Mouse (Mus musculus) intestine, postnatal 0 days (tissue): Measurements from ENCODE around the gene Ankrd13d. TPM values are rescaled to one million over a fixed set of nuclear protein-coding genes. Genes with fewer than 3 reads are reported as not detected.

ENCODE experiments used
- ATAC-seq: fragments of 200-750 bp; cut with Nextera tagmentation; 2 replicates; pipeline ENCODE4 v1.8.0; 2017; ENCODE audit warnings: mild to moderate bottlenecking, moderate TSS enrichment, moderate library complexity
- H3K27ac ChIP-seq: fragments of 300-500 bp; sonication (generic); 2 replicates; pipeline ENCODE4 v1.5.1; 2014; ENCODE audit warnings: mild to moderate bottlenecking, low read depth, low read length, moderate library complexity
- H3K27me3 ChIP-seq: fragments of 300-500 bp; sonication (generic); replicated peaks from 2 replicates; pipeline ENCODE4 v1.6.1; 2014; ENCODE audit warnings: low read length, mixed read lengths; ENCODE audit not compliant: control insufficient read depth, insufficient read depth
- H3K36me3 ChIP-seq: fragments of 300-500 bp; sonication (generic); 2 replicates; pipeline ENCODE4 v1.6.1; 2014; ENCODE audit warnings: mild to moderate bottlenecking, moderate library complexity; ENCODE audit not compliant: control insufficient read depth, insufficient read depth
- H3K4me1 ChIP-seq: fragments of 300-500 bp; sonication (generic); replicated peaks from 2 replicates; pipeline ENCODE4 v1.6.1; 2014; ENCODE audit warnings: antibody characterized with exemption, low read length, mixed read lengths; ENCODE audit not compliant: control insufficient read depth, insufficient read depth
- H3K4me2 ChIP-seq: fragments of 300-500 bp; sonication (generic); replicated peaks from 2 replicates; pipeline ENCODE4 v1.6.1; 2014; ENCODE audit warnings: low read depth, mild to moderate bottlenecking, moderate library complexity
- H3K4me3 ChIP-seq: fragments of 300-500 bp; sonication (generic); 2 replicates; pipeline ENCODE4 v1.5.1; 2014; ENCODE audit warnings: low read depth, low read length
- H3K9ac ChIP-seq: fragments of 300-500 bp; sonication (generic); 2 replicates; pipeline ENCODE4 v1.6.1; 2014; ENCODE audit warnings: mild to moderate bottlenecking, low read depth, low read length
- H3K9me3 ChIP-seq: fragments of 300-500 bp; sonication (generic); 2 replicates; pipeline ENCODE4 v1.6.1; 2016; ENCODE audit warnings: mixed run types; ENCODE audit not compliant: control insufficient read depth
- CTCF ChIP-seq: sonication (generic); IDR thresholded peaks from 2 replicates; pipeline ENCODE4 v1.5.1; 2016; ENCODE audit warnings: low read depth, mild to moderate bottlenecking, control low read depth, antibody characterized with exemption, moderate library complexity
- WGBS: fragments of 180-500 bp; shearing (Covaris S2); extraction: QIAGEN DNeasy Blood & Tissue Kit; methylation state at CpG from one replicate; pipeline ENCODE4 v1.1.7; 2014; 5-methylcytosine and 5-hydroxymethylcytosine counted together
- polyA plus RNA-seq: library from polyadenylated mRNA; unstranded; fragments of >200 nt; fragmentation: Nextera tagmentation; extraction: Ambion mirVana; gene quantifications from 2 replicates; pipeline ENCODE4 v1.2.1, GENCODE M21; 2015

The Ankrd13d gene
- polyA plus RNA-seq, 1 experiment from 2014 or later, result 2.0 TPM

DNA sequence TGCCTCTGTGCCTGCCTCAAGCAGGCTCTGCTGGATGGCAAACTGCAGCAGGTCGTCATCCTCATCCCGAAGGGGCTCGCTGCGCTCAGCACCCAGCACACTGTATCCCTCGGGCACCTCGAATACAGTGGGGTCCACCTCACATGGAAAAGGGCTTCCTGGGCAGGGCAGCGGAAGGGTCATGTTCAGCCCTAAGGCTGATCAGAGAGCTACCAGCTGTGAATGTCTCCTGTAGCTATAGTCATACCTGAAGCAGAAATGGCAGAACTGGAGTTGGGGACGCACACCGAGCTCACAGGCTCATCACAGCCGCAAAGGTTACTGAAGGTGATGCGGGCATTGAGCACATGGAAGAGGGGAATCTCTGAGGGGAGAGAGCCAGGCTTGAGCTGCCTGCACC is 12.0 kb downstream of the Ankrd13d start:
- no peak for TF ChIP-seq CTCF
- 96% methylated on average over 11 of the region's 11 CpGs for WGBS
- Histone ChIP-seq H3K27me3 (no peaks in the 10 kb centered on the region), H3K4me2 (no peak overlapping the region; the same call in 1 of the 2 replicates), H3K9ac (no peak overlapping the region), H3K27ac (no peak overlapping the region), H3K9me3 (no peaks in the 10 kb centered on the region), H3K4me3 (no peak overlapping the region), H3K4me1 (no peaks in the 10 kb centered on the region), H3K36me3 (peaks cover 6% of the 10 kb centered on the region; the same call in 1 of the 2 replicates)
- ATAC-seq, result no peak

DNA sequence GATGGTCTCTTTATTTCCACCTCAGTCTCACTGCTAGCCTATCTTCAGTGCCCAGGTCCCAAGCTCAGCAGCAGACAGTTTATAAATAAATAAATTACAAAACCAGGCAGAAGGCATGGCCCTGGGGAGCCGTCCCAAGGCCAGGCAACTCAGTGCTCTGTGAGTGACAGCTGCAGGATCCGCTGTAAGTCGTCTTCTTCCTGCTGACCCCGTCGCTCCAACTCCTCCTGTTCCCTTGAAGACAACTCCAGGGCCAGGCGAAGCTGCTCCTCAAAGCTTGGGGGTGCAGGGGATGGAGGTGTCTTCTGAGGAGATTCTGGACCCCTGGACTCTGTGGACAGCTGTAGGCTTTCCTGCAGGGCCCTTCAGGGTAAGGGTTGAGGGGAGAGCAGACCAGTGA is 12.8 kb downstream of the Ankrd13d start:
- H3K9me3 ChIP-seq, result no peaks in the 10 kb centered on the region
- no peak for TF ChIP-seq CTCF
- no peak overlapping the region for H3K27ac ChIP-seq
- peaks cover 13% of the 10 kb centered on the region; the same call in 1 of the 2 replicates for H3K36me3 ChIP-seq
- no peak overlapping the region for H3K9ac ChIP-seq
- no peaks in the 10 kb centered on the region for H3K4me1 ChIP-seq
- no peak for ATAC-seq
- H3K4me2 ChIP-seq, result no peak overlapping the region
- H3K4me3 ChIP-seq, result no peak overlapping the region
- 73% methylated on average over 6 of the region's 6 CpGs for WGBS
- H3K27me3 ChIP-seq, result no peaks in the 10 kb centered on the region

DNA sequence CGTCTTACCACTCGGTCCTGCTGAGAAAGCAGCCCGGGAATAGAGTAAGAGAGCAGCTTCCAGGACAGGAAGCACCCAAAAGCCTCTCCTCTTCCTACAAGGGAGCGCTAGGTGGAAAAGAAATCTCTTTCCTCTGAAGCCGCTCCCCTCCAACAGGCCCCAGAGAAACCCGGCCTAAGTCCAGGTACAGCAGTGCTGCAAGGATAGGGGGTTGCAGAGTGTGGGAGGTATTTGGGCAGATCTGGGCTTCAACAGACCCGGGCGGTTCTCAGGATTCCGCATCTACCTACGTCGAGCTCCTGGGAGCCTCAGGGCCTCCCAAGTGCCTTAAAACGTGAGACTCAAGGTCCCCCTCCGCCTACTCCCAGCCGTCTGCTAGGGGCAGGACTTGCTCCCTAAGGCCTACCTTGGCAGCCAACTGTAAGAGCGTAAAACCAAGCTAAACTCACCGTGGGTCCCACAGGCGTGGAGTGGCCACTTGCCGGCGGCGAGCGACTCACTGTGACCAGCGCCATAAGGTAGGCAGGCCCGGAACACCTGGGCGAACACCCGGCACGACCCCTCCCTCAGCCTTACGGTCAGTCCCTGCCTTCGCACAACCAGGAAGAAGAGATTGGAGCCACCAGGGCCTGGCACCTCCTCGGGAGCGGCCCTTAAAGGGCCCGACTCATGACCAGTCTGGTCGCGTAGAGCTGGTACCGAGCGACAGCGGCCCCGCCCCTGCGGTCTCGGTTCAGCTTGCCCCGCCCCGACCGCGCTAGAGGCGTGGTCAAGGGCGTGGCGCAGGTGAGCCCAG is 14.2 kb downstream of the Ankrd13d start, which contains the start of gene Ssh3:
TSS of gene Ssh3 (minus strand) at position 615 of the 796 bp plus-strand sequence.
- H3K4me1 ChIP-seq, result no peaks in the 10 kb centered on the region
- no peaks in the 10 kb centered on the region for H3K27me3 ChIP-seq
- H3K27ac ChIP-seq, result peak within 1 kb of the TSS; percentile 84
- no peaks in the 10 kb centered on the region for H3K9me3 ChIP-seq
- peak within 1 kb of the TSS; percentile 77 for H3K4me2 ChIP-seq
- 6% methylated on average over 46 of the region's 46 CpGs for WGBS
- TF ChIP-seq CTCF, result no peak
- peak within 1 kb of the TSS; percentile 62 for H3K4me3 ChIP-seq
- peak; percentile 96 for ATAC-seq
- H3K36me3 ChIP-seq, result peaks cover 23% of the 10 kb centered on the region; the same call in 1 of the 2 replicates
- H3K9ac ChIP-seq, result peak within 1 kb of the TSS; percentile 70

DNA sequence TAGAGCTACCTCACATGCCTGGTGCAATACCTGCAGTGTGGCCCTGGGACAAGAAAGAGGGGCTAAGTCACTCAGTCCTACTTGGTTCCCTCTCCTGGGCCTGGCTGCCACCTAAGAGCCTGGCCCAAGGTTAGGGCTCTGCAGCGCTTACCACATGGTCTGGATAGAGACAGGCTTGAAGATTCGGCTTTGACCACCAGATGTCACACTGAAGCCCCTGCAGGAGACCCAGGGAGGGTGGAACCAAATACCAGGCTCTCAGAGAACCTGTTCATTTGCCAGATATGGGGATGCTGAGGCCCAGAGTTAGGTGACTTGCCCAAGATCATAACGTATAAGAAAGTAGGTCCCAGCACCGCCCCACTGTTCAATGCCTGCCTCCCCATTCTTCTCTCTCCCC is 17.0 kb downstream of the Ankrd13d start:
- Histone ChIP-seq H3K9ac (no peak overlapping the region), H3K4me3 (no peak overlapping the region), H3K9me3 (no peaks in the 10 kb centered on the region), H3K4me2 (no peak overlapping the region), H3K27me3 (no peaks in the 10 kb centered on the region), H3K27ac (no peak overlapping the region), H3K4me1 (no peaks in the 10 kb centered on the region), H3K36me3 (peaks cover 27% of the 10 kb centered on the region; the same call in 1 of the 2 replicates)
- 71% methylated on average over 4 of the region's 4 CpGs for WGBS
- TF ChIP-seq CTCF, result peak; percentile 31; the same call in 1 of the 2 replicates
- ATAC-seq, result no peak

GRCm38 (mm10) chr19:4264171-4264780 is 18.7 kb downstream of the Ankrd13d start:
- no peak for ATAC-seq
- H3K9ac ChIP-seq, result no peak overlapping the region
- H3K4me3 ChIP-seq, result no peak overlapping the region
- H3K36me3 ChIP-seq, result peaks cover 27% of the 10 kb centered on the region; the same call in 1 of the 2 replicates
- no peaks in the 10 kb centered on the region for H3K27me3 ChIP-seq
- no peak overlapping the region for H3K27ac ChIP-seq
- H3K4me2 ChIP-seq, result no peak overlapping the region
- no peaks in the 10 kb centered on the region for H3K9me3 ChIP-seq
- no peak for TF ChIP-seq CTCF
- H3K4me1 ChIP-seq, result no peaks in the 10 kb centered on the region
- 95% methylated on average over 6 of the region's 6 CpGs for WGBS

GRCm38 (mm10) chr19:4263702-4264101 is 19.2 kb downstream of the Ankrd13d start:
- no peak for TF ChIP-seq CTCF
- 64% methylated on average over 14 of the region's 14 CpGs for WGBS
- no peak overlapping the region for H3K4me2 ChIP-seq

More at GRCm38 (mm10) chr19:4263702-4264101, 19.2 kb downstream of the Ankrd13d start:
- H3K4me3 ChIP-seq, result no peak overlapping the region
- no peak for ATAC-seq
- H3K36me3 ChIP-seq, result peaks cover 27% of the 10 kb centered on the region; the same call in 1 of the 2 replicates
- H3K4me1 ChIP-seq, result no peaks in the 10 kb centered on the region
- H3K27me3 ChIP-seq, result no peaks in the 10 kb centered on the region
- H3K9me3 ChIP-seq, result no peaks in the 10 kb centered on the region
- H3K27ac ChIP-seq, result no peak overlapping the region
- H3K9ac ChIP-seq, result no peak overlapping the region
